Mouse (Mus musculus) limb, embryonic 14.5 days (tissue): ENCODE results near the gene Tmem79. TPM values are rescaled to one million over a fixed set of nuclear protein-coding genes. Genes with fewer than 3 reads are reported as not detected.
"Not testable (repeated sequence)": the region's sequence is repeated elsewhere in the genome, so short reads cannot be mapped to it uniquely, and the experiment has no call there.

ENCODE experiments used
- ATAC-seq: fragments of 200-750 bp; cut with Nextera tagmentation; 2 replicates; pipeline ENCODE4 v1.8.0; 2017; ENCODE audit warnings: low read depth, moderate number of reproducible peaks, moderate TSS enrichment; ENCODE audit not compliant: low FRiP score
- DNase-seq: peaks from one replicate; pipeline ENCODE4 v3.0.0-alpha.2; 2015; ENCODE audit warnings: low spot score
- H3K27ac ChIP-seq: fragments of 300-500 bp; sonication (generic); replicated peaks from 2 replicates; pipeline ENCODE4 v1.5.1; 2014; ENCODE audit warnings: low read depth, mild to moderate bottlenecking, low read length, moderate library complexity, mixed read lengths
- H3K27me3 ChIP-seq: fragments of 300-500 bp; sonication (generic); 2 replicates; pipeline ENCODE4 v1.6.1; 2014; ENCODE audit warnings: low read length, mixed read lengths; ENCODE audit not compliant: control insufficient read depth, insufficient read depth
- H3K36me3 ChIP-seq: fragments of 300-500 bp; sonication (generic); 2 replicates; pipeline ENCODE4 v1.6.1; 2014; ENCODE audit warnings: mild to moderate bottlenecking, low read length, moderate library complexity, mixed read lengths; ENCODE audit not compliant: control insufficient read depth, insufficient read depth
- H3K4me1 ChIP-seq: fragments of 300-500 bp; sonication (generic); 2 replicates; pipeline ENCODE4 v1.6.1; 2014; ENCODE audit warnings: antibody characterized with exemption, low read length, mixed read lengths; ENCODE audit not compliant: control insufficient read depth, insufficient read depth
- H3K4me2 ChIP-seq: fragments of 300-500 bp; sonication (generic); replicated peaks from 2 replicates; pipeline ENCODE4 v1.6.1; 2014; ENCODE audit warnings: low read depth, mild to moderate bottlenecking, low read length, moderate library complexity; ENCODE audit not compliant: severe bottlenecking
- H3K4me3 ChIP-seq: fragments of 300-500 bp; sonication (generic); replicated peaks from 2 replicates; pipeline ENCODE4 v1.5.1; 2014; ENCODE audit warnings: low read length
- H3K9ac ChIP-seq: fragments of 300-500 bp; sonication (generic); 2 replicates; pipeline ENCODE4 v1.6.1; 2014; ENCODE audit warnings: mild to moderate bottlenecking, low read depth, low read length, moderate library complexity; ENCODE audit not compliant: severe bottlenecking
- H3K9me3 ChIP-seq: fragments of 300-500 bp; sonication (generic); 2 replicates; pipeline ENCODE4 v1.6.1; 2016; ENCODE audit warnings: low read length; ENCODE audit not compliant: control insufficient read depth
- POLR2A ChIP-seq: fragments of 200-500 bp; IDR thresholded peaks from 2 replicates; pipeline ENCODE4 v1.8.0; 2012; ENCODE audit warnings: inconsistent platforms, mild to moderate bottlenecking, moderate library complexity, borderline replicate concordance; ENCODE audit not compliant: insufficient read depth, insufficient read length; ENCODE audit errors: extremely low read depth
- WGBS: fragments of 180-500 bp; shearing (Covaris S2); extraction: QIAGEN DNeasy Blood & Tissue Kit; methylation state at CpG from one replicate; pipeline ENCODE4 v1.1.7; 2014; 5-methylcytosine and 5-hydroxymethylcytosine counted together
- polyA plus RNA-seq, 2 experiments: library from polyadenylated mRNA; depleted of rRNA in 1 of 2; stranded (reverse) in 1 of 2; unstranded in 1 of 2; fragments of >200 nt; fragmentation: Nextera tagmentation in 1 of 2; extraction: Ambion mirVana in 1 of 2; gene quantifications; 2 replicates each; pipeline versions ENCODE4 v1.2.1 to v1.2.3; 2012 to 2014

Gene Tmem79
- polyA plus RNA-seq, 2 experiments: 14.3 to 22.3 TPM

GRCm38 (mm10) chr3:88375750-88376626, 40.0 kb upstream of the Tmem79 start:
- H3K27me3 ChIP-seq, H3K4me1 ChIP-seq, H3K9me3 ChIP-seq, H3K36me3 ChIP-seq: not testable (repeated sequence)
- ATAC-seq (peak; percentile 92), DNase-seq (peak; percentile 64)
- WGBS: 13% methylated on average over 16 of the region's 19 CpGs
- H3K4me3 ChIP-seq: peak overlapping the region; percentile 6
- H3K9ac ChIP-seq: peak overlapping the region; percentile 34; the same call in 1 of the 2 replicates
- TF ChIP-seq POLR2A: peak; percentile 76; the same call in 1 of the 2 replicates
- H3K27ac ChIP-seq: 0 out of 2 replicates have a peak overlapping the region, but pooled peaks have one; percentile 26
- H3K4me2 ChIP-seq: peak overlapping the region; percentile 30

DNA sequence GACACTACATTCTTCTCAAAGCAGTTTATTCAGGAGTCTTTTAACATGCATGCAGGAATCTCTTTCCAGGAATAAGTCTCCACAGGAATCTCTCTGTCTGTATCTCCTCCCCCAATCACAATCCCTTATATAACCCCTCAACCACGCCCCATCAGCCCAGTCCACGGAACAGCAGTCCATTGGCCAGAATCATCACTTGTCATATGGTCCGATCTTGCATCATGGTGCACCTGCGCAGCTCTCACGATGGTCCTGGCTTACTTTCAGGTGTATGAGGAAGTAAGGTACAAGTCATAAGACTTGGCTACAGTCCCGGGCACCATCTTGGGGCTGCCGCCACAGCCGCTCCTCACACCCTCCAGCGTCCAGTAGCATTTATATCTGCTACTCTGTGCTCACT, 36.7 kb upstream of the Tmem79 start, which contains the start of gene Bglap3:
Gene Bglap3, minus strand, starts transcription at position 101 of the 400 bp plus-strand sequence.
- H3K36me3 ChIP-seq, H3K27ac ChIP-seq, H3K27me3 ChIP-seq, DNase-seq, H3K4me1 ChIP-seq, H3K9ac ChIP-seq, ATAC-seq, H3K4me2 ChIP-seq, H3K4me3 ChIP-seq, H3K9me3 ChIP-seq: not testable (repeated sequence)
- WGBS: 91% methylated on average over 9 of the region's 9 CpGs

DNA sequence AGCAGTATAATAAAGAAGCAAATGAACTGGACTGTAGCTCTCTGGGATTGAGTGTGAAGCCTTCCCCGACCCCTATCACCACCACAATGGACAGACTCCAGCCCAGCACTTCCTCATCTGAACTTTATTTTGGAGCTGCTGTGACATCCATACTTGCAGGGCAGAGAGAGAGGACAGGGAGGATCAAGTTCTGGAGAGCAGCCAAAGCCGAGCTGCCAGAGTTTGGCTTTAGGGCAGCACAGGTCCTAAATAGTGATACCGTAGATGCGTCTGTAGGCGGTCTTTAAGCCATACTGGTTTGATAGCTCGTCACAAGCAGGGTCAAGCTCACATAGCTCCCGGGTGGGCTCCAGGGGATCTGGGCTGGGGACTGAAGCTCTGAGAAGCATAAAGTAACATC, 32.6 kb upstream of the Tmem79 start:
- H3K4me1 ChIP-seq, ATAC-seq, DNase-seq, H3K36me3 ChIP-seq, H3K9ac ChIP-seq, H3K9me3 ChIP-seq, H3K4me2 ChIP-seq, H3K27ac ChIP-seq, H3K4me3 ChIP-seq: not testable (repeated sequence)
- WGBS: 79% methylated on average over 6 of the region's 7 CpGs
- peaks cover 16% of the 10 kb centered on the region for H3K27me3 ChIP-seq

- H3K27me3 ChIP-seq: peaks cover 16% of the 10 kb centered on the region
- WGBS: 43% methylated on average over 3 of the region's 7 CpGs
- H3K36me3 ChIP-seq, H3K4me1 ChIP-seq, H3K27ac ChIP-seq, H3K9ac ChIP-seq, DNase-seq, H3K9me3 ChIP-seq, H3K4me2 ChIP-seq, H3K4me3 ChIP-seq: not testable (repeated sequence)
- ATAC-seq: 0 out of 2 replicates have a peak, but pooled peaks have one; percentile 2
Observed at GRCm38 (mm10) chr3:88367517-88367916, 31.6 kb upstream of the Tmem79 start.

- H3K9me3 ChIP-seq, H3K4me1 ChIP-seq, H3K27ac ChIP-seq, DNase-seq, H3K36me3 ChIP-seq, H3K9ac ChIP-seq: not testable (repeated sequence)
- Histone ChIP-seq H3K27me3 (peaks cover 16% of the 10 kb centered on the region), H3K4me3 (0 out of 2 replicates have a peak overlapping the region, but pooled peaks have one; percentile 11), H3K4me2 (peak overlapping the region; percentile 37)
- peak; percentile 81 for ATAC-seq
- 3% methylated on average over 15 of the region's 22 CpGs for WGBS
Observed at GRCm38 (mm10) chr3:88366830-88367428, 31.0 kb upstream of the Tmem79 start.
